Mouse (Mus musculus) heart, postnatal 0 days (tissue): ENCODE measurements around the gene Use1.

Experiments
- CTCF ChIP-seq: IDR thresholded peaks from 2 replicates; pipeline ENCODE4 v1.5.1; 2016; ENCODE audit warnings: antibody characterized with exemption, control low read depth, low read depth
- EP300 ChIP-seq: IDR thresholded peaks from 2 replicates; pipeline ENCODE4 v1.6.1; 2016; ENCODE audit warnings: antibody characterized with exemption, low read depth

DNA sequence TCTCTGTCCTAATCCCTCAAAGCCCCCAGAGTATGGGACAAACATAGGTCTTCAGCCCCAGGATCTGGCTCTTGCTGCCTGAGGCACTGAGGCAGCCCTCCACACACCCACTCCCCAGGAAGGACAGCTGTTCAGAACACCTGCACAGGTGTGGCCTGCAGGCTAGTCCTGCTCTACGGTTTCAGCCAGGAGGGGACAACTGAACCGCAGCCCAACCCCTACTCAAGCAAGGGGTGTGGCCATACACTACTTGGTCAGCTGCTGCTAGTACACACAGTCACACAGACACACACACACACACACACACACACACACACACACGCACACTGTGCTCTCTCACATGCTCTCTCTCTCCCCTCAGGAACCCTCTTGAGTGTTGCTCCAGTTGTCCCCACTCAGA is 17.2 kb downstream of the Use1 start:
- no peak for TF ChIP-seq CTCF
- TF ChIP-seq EP300 = no peak
